Mouse (Mus musculus): Measurements from ENCODE around the gene Tbk1. TPM values are rescaled to one million over a fixed set of nuclear protein-coding genes. Genes with fewer than 3 reads are reported as not detected.

Tbk1 gene
- polyA plus RNA-seq, 1 experiment from 2014 or later, result 37.5 TPM

DNA sequence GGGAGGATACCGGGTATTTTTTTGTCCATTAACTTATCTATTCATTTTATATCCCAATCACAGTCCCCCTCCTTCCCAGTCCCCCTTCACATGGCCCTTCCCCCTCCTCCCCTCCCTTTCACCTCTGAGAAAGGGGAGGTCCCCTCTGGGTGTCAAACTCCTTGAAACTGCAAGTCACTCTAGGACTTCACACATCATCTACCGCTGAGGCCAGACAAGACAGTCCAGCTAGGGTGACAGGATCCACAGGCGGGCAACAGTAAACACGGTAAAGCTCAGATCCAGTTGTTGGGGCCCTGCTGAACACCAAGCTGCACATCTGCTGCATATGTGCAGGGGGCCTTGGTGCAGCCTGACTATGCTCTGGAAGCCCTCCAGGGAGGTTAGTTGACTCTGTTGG, 51.6 kb downstream of the Tbk1 start:
- no peak overlapping the region for H3K4me3 ChIP-seq (ENCODE audit: low read length)
- H3K9me3 ChIP-seq (ENCODE audit: control insufficient read depth, low read length), result no peaks in the 10 kb centered on the region
- no peaks in the 10 kb centered on the region for H3K27me3 ChIP-seq (ENCODE audit: control insufficient read depth, insufficient read depth, low read length)
- no peaks in the 10 kb centered on the region for H3K4me1 ChIP-seq (ENCODE audit: control insufficient read depth, insufficient read depth, low read length)
- no peaks in the 10 kb centered on the region for H3K36me3 ChIP-seq (ENCODE audit: control insufficient read depth, insufficient read depth, low read length)
- no peak overlapping the region for H3K27ac ChIP-seq (ENCODE audit: low read depth, low read length)
- ATAC-seq (ENCODE audit: low FRiP score, low TSS enrichment), result no peak
- no peak overlapping the region for H3K9ac ChIP-seq (ENCODE audit: low read depth, low read length)
- H3K4me2 ChIP-seq (replicated peaks; ENCODE audit: low read depth, low read length), result no peak overlapping the region
- WGBS, result 36% methylated on average over 4 of the region's 4 CpGs

DNA sequence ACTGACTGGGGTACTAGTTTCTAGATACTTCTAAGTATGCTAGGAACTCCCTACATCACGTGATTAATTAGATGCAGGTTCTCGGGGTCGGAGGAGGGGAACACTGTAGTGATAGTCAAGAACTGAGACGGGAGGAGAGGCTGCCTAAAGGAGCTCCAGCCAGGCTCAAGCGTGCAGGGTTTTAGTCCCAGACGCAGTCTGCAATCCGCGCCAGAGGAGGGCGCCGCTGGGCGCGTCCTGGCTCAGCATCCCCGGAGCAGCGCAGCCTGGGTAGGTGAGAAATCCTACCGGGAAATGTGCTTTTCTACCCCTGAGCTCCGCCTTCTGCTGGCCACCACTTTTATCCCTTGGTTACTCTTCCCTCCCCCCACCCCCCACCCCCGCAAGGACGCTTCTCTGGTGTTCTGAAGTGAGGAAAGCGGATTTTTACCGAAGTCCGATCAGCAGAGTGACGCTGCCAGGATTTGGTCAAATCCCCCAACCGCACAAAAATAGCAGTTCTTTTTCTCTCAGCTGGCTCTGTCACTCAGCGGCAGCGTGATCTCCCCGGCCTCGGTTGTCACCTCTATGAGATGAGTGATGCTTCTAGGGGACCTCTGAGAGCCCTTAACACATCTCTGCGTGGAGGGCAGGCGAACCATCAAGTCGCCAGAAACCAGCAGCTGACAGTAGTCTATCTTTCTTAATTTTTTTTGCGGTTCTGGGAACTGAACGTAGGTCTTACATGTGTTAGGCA, 53.3 kb downstream of the Tbk1 start:
- Histone ChIP-seq H3K4me1 (ENCODE audit: control insufficient read depth, insufficient read depth, low read length) (no peaks in the 10 kb centered on the region), H3K9me3 (ENCODE audit: control insufficient read depth, low read length) (no peaks in the 10 kb centered on the region; the same call in 1 of the 2 replicates), H3K9ac (ENCODE audit: low read depth, low read length) (no peak overlapping the region), H3K27me3 (ENCODE audit: control insufficient read depth, insufficient read depth, low read length) (no peaks in the 10 kb centered on the region), H3K36me3 (ENCODE audit: control insufficient read depth, insufficient read depth, low read length) (no peaks in the 10 kb centered on the region), H3K27ac (ENCODE audit: low read depth, low read length) (no peak overlapping the region), H3K4me3 (ENCODE audit: low read length) (peak overlapping the region; percentile 15), H3K4me2 (replicated peaks; ENCODE audit: low read depth, low read length) (peak overlapping the region; percentile 43)
- 16% methylated on average over 32 of the region's 32 CpGs for WGBS
- peak; percentile 72; the same call in 1 of the 2 replicates for ATAC-seq (ENCODE audit: low FRiP score, low TSS enrichment)

DNA sequence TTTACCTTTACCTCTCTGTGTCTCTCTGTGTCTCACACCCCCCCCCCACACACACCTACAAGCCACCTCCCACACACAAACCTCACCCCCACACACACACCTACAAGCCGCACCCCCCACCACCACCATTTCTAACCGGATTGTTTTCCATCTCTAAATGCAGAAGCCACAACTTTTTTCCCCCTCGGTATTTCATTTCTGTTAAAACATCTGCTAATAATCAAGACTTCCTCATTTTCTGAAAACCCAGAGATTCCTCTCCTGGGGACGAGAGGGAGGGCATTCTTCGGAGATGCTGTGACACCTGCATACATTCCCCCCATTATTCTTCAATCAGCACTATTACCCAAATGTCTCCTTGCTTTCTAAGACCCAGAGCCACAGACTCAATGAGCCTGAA, 55.0 kb downstream of the Tbk1 start:
- no peak for ATAC-seq (ENCODE audit: low FRiP score, low TSS enrichment)
- WGBS, result 75% methylated on average over 5 of the region's 5 CpGs
- Histone ChIP-seq H3K9ac (ENCODE audit: low read depth, low read length) (no peak overlapping the region), H3K4me3 (ENCODE audit: low read length) (no peak overlapping the region), H3K4me2 (replicated peaks; ENCODE audit: low read depth, low read length) (no peak overlapping the region), H3K4me1 (ENCODE audit: control insufficient read depth, insufficient read depth, low read length) (no peaks in the 10 kb centered on the region), H3K27ac (ENCODE audit: low read depth, low read length) (no peak overlapping the region), H3K9me3 (ENCODE audit: control insufficient read depth, low read length) (no peaks in the 10 kb centered on the region; the same call in 1 of the 2 replicates), H3K27me3 (ENCODE audit: control insufficient read depth, insufficient read depth, low read length) (no peaks in the 10 kb centered on the region), H3K36me3 (ENCODE audit: control insufficient read depth, insufficient read depth, low read length) (no peaks in the 10 kb centered on the region)

DNA sequence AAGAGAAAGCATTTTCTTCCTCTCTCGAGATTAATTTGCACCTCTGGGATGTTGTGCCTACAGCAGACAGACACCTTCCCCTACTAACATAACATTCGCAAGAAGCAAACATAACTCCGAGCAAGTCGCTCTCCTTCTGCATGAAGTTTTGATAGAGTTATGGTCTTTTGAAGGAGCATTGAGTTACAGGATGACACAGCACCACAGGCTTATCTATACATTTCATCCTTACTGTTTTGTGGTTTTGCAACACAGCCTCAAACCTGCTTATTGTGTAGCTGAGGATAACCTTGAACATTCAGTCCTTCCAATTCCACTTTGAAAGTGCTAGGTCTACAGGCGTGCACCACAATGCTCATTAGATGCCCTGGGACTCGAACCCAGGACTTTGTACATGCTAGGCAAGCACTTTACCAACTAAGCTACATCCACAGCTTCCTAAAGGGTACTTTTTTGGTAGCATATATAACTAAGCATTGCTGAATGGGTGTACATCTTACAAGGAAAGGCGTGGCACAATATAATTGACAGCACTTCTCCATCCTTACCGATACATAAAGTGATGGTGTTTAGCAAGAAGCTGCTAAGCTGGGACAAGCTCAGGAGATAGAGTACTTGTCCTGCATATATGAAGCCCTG, 56.1 kb downstream of the Tbk1 start:
- Histone ChIP-seq H3K9ac (ENCODE audit: low read depth, low read length) (no peak overlapping the region), H3K36me3 (ENCODE audit: control insufficient read depth, insufficient read depth, low read length) (no peaks in the 10 kb centered on the region), H3K4me3 (ENCODE audit: low read length) (no peak overlapping the region), H3K27ac (ENCODE audit: low read depth, low read length) (no peak overlapping the region), H3K9me3 (ENCODE audit: control insufficient read depth, low read length) (no peaks in the 10 kb centered on the region; the same call in 1 of the 2 replicates), H3K27me3 (ENCODE audit: control insufficient read depth, insufficient read depth, low read length) (no peaks in the 10 kb centered on the region), H3K4me1 (ENCODE audit: control insufficient read depth, insufficient read depth, low read length) (no peaks in the 10 kb centered on the region), H3K4me2 (replicated peaks; ENCODE audit: low read depth, low read length) (no peak overlapping the region)
- no peak for ATAC-seq (ENCODE audit: low FRiP score, low TSS enrichment)
- 85% methylated on average over 8 of the region's 8 CpGs for WGBS

DNA sequence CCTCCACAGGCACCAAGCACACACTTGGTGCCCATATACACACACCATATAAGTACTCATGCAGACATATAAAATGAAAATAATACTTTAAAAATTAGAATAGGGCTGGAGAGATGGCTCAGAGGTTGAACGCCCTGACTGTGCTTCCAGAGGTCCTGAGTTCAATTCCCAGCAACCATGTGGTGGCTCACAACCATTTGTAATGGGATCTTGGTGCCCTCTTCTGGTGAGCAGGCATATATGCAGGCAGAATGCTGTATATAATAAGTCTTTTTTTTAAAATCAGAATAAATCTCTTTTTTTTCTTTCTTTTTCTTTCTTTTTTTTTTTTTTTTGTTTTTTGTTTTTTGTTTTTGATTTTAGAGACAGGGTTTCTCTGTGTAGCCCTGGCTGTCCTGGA, 57.3 kb downstream of the Tbk1 start:
- Histone ChIP-seq H3K9me3 (ENCODE audit: control insufficient read depth, low read length) (no peaks in the 10 kb centered on the region; the same call in 1 of the 2 replicates), H3K4me3 (ENCODE audit: low read length) (no peak overlapping the region), H3K9ac (ENCODE audit: low read depth, low read length) (no peak overlapping the region), H3K4me1 (ENCODE audit: control insufficient read depth, insufficient read depth, low read length) (no peaks in the 10 kb centered on the region), H3K27me3 (ENCODE audit: control insufficient read depth, insufficient read depth, low read length) (no peaks in the 10 kb centered on the region), H3K27ac (ENCODE audit: low read depth, low read length) (no peak overlapping the region), H3K36me3 (ENCODE audit: control insufficient read depth, insufficient read depth, low read length) (no peaks in the 10 kb centered on the region), H3K4me2 (replicated peaks; ENCODE audit: low read depth, low read length) (no peak overlapping the region)
- ATAC-seq (ENCODE audit: low FRiP score, low TSS enrichment), result no peak
- 92% methylated on average over 1 of the region's 1 CpGs for WGBS

DNA sequence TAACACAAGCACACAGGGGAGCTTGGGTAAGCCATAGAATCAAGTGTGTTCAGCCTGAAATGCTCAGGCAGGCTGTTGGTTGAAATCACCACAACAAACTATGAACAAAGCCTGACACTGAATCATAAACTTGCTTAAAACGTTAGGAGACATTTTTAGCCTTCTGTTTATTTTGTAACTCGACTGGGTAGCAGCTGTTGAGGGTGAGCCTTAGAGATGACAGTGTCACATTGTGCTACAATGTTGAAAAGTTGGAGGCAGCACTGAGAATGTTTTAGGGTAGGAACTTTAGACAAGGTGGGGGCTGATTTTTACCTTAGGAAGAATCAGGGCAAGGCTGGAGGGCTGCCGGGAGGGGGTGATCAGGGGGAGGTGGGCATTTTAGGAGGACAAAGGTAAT, 58.1 kb downstream of the Tbk1 start:
- H3K36me3 ChIP-seq (ENCODE audit: control insufficient read depth, insufficient read depth, low read length), result no peaks in the 10 kb centered on the region
- 46% methylated on average over 3 of the region's 3 CpGs for WGBS
- H3K9ac ChIP-seq (ENCODE audit: low read depth, low read length), result no peak overlapping the region
- H3K9me3 ChIP-seq (ENCODE audit: control insufficient read depth, low read length), result no peaks in the 10 kb centered on the region; the same call in 1 of the 2 replicates
- no peak overlapping the region for H3K4me3 ChIP-seq (ENCODE audit: low read length)
- no peaks in the 10 kb centered on the region for H3K27me3 ChIP-seq (ENCODE audit: control insufficient read depth, insufficient read depth, low read length)
- no peak overlapping the region for H3K27ac ChIP-seq (ENCODE audit: low read depth, low read length)
- no peak for ATAC-seq (ENCODE audit: low FRiP score, low TSS enrichment)
- no peak overlapping the region for H3K4me2 ChIP-seq (replicated peaks; ENCODE audit: low read depth, low read length)
- H3K4me1 ChIP-seq (ENCODE audit: control insufficient read depth, insufficient read depth, low read length), result no peaks in the 10 kb centered on the region

DNA sequence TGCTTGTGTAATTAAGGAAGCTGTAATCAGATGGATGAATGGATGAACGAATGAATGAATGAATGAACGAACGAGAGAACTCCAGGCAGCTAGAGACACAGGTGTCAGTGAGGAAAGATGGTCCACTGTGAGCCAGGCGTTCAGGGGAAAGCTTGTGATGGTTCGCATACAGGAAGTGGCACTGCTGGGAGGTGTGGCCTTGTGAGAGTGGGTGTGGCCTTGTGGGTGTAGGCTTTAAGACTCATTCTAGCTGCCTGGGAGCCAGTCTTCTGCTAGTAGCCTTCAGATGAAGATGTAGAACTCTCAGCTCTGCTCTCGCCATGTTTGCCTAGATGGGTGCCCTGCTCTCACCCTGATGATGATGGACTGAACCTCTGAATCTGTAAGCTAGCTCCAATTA, 59.5 kb downstream of the Tbk1 start:
- Histone ChIP-seq H3K4me1 (ENCODE audit: control insufficient read depth, insufficient read depth, low read length) (no peaks in the 10 kb centered on the region), H3K4me2 (replicated peaks; ENCODE audit: low read depth, low read length) (no peak overlapping the region), H3K27me3 (ENCODE audit: control insufficient read depth, insufficient read depth, low read length) (no peaks in the 10 kb centered on the region), H3K36me3 (ENCODE audit: control insufficient read depth, insufficient read depth, low read length) (no peaks in the 10 kb centered on the region), H3K4me3 (ENCODE audit: low read length) (no peak overlapping the region), H3K9ac (ENCODE audit: low read depth, low read length) (no peak overlapping the region), H3K9me3 (ENCODE audit: control insufficient read depth, low read length) (no peaks in the 10 kb centered on the region; the same call in 1 of the 2 replicates), H3K27ac (ENCODE audit: low read depth, low read length) (no peak overlapping the region)
- WGBS, result 91% methylated on average over 6 of the region's 6 CpGs
- no peak for ATAC-seq (ENCODE audit: low FRiP score, low TSS enrichment)

DNA sequence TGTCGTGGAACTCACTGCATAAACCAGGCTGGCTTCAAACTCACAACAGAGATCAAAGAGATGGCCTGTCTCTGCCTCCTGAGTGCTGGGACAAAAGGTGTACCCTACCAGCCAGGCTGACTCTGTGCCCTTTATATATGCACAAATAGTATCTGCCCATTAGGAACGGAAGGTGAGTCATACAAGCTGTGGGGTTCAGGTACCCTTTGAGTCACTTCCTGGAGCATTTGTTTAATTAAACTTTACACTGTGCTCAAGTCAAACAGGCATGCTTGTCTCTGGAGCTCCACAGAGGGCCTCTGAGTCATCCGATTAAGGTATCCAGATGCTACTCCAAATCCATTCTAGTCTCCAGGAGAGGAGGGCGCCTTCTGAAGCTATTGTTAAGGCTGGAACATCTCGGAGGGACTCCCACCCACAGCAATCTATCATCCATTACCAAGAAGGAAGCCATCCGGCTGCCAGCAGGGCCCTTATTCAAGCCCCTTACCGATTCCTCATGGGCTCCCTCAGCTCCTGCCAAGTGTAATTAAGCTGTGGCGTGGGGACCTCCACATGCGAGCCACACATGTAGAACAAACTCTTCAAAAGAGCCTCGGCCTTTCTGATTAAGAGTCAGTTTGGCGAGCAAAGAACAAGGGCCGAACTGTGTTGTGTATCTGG, 65.5 kb downstream of the Tbk1 start:
- H3K27me3 ChIP-seq (ENCODE audit: control insufficient read depth, insufficient read depth, low read length), result no peaks in the 10 kb centered on the region
- no peak overlapping the region for H3K4me3 ChIP-seq (ENCODE audit: low read length)
- H3K9me3 ChIP-seq (ENCODE audit: control insufficient read depth, low read length), result no peaks in the 10 kb centered on the region
- 35% methylated on average over 12 of the region's 12 CpGs for WGBS
- no peaks in the 10 kb centered on the region for H3K4me1 ChIP-seq (ENCODE audit: control insufficient read depth, insufficient read depth, low read length)
- no peak overlapping the region for H3K4me2 ChIP-seq (replicated peaks; ENCODE audit: low read depth, low read length)
- H3K27ac ChIP-seq (ENCODE audit: low read depth, low read length), result no peak overlapping the region
- H3K9ac ChIP-seq (ENCODE audit: low read depth, low read length), result no peak overlapping the region
- no peaks in the 10 kb centered on the region for H3K36me3 ChIP-seq (ENCODE audit: control insufficient read depth, insufficient read depth, low read length)
- ATAC-seq (ENCODE audit: low FRiP score, low TSS enrichment), result no peak

DNA sequence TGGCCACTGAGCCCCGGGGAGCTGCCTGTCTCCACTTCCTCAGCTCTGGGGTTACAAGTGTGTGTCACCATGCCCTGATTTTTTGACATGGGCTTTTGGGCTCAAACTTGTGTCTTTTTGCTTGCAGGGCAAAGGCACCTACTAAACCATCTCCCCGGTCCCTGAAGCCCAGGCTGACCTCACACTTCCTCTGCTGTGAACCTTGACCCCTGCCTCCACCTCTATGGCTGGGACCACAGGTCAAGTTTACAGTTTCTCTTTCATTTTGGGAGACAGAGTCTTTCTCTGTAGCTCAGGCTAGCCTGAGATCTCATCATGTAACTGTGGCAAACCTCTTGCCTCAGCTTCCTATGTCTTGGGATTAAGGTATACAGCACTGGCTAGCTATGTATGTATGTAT, 66.9 kb downstream of the Tbk1 start:
- H3K9me3 ChIP-seq (ENCODE audit: control insufficient read depth, low read length), result no peaks in the 10 kb centered on the region
- no peaks in the 10 kb centered on the region for H3K36me3 ChIP-seq (ENCODE audit: control insufficient read depth, insufficient read depth, low read length)
- H3K27me3 ChIP-seq (ENCODE audit: control insufficient read depth, insufficient read depth, low read length), result no peaks in the 10 kb centered on the region
- no peaks in the 10 kb centered on the region for H3K4me1 ChIP-seq (ENCODE audit: control insufficient read depth, insufficient read depth, low read length)
- H3K27ac ChIP-seq (ENCODE audit: low read depth, low read length), result no peak overlapping the region
- no peak overlapping the region for H3K4me3 ChIP-seq (ENCODE audit: low read length)
- no peak overlapping the region for H3K4me2 ChIP-seq (replicated peaks; ENCODE audit: low read depth, low read length)
- no peak overlapping the region for H3K9ac ChIP-seq (ENCODE audit: low read depth, low read length)
- 50% methylated on average over 2 of the region's 2 CpGs for WGBS
- ATAC-seq (ENCODE audit: low FRiP score, low TSS enrichment), result no peak
